Mouse (Mus musculus) midbrain, postnatal 0 days (tissue): ENCODE measurements around the gene Myo1c. TPM values are rescaled to one million over a fixed set of nuclear protein-coding genes. Genes with fewer than 3 reads are reported as not detected.

Experiments
- ATAC-seq: fragments of 200-750 bp; cut with Nextera tagmentation; 2 replicates; pipeline ENCODE4 v1.8.0; 2017; ENCODE audit warnings: moderate number of reproducible peaks, mild to moderate bottlenecking, moderate TSS enrichment, moderate library complexity; ENCODE audit not compliant: low FRiP score
- DNase-seq: peaks from one replicate; pipeline ENCODE4 v3.0.0-alpha.2; 2015; ENCODE audit warnings: low spot score
- H3K27ac ChIP-seq: fragments of 300-500 bp; sonication (generic); 2 replicates; pipeline ENCODE4 v1.5.1; 2014; ENCODE audit warnings: low read depth, mild to moderate bottlenecking, low read length, mixed read lengths
- H3K27me3 ChIP-seq: fragments of 300-500 bp; sonication (generic); 2 replicates; pipeline ENCODE4 v1.6.1; 2014; ENCODE audit warnings: low read length, control low read depth, mixed read lengths; ENCODE audit not compliant: insufficient read depth
- H3K36me3 ChIP-seq: fragments of 300-500 bp; sonication (generic); 2 replicates; pipeline ENCODE4 v1.6.1; 2014; ENCODE audit warnings: low read length, control low read depth, mixed read lengths; ENCODE audit not compliant: insufficient read depth
- H3K4me1 ChIP-seq: fragments of 300-500 bp; sonication (generic); 2 replicates; pipeline ENCODE4 v1.6.1; 2014; ENCODE audit warnings: mild to moderate bottlenecking, control low read depth, antibody characterized with exemption, low read length, mixed read lengths; ENCODE audit not compliant: insufficient read depth
- H3K4me2 ChIP-seq: fragments of 300-500 bp; sonication (generic); 2 replicates; pipeline ENCODE4 v1.6.1; 2014; ENCODE audit warnings: low read depth, mild to moderate bottlenecking, low read length, mixed read lengths; ENCODE audit not compliant: poor library complexity, severe bottlenecking
- H3K4me3 ChIP-seq: fragments of 300-500 bp; sonication (generic); 2 replicates; pipeline ENCODE4 v1.5.1; 2014; ENCODE audit warnings: low read depth, mild to moderate bottlenecking, low read length, moderate library complexity
- H3K9ac ChIP-seq: fragments of 300-500 bp; sonication (generic); replicated peaks from 2 replicates; pipeline ENCODE4 v1.6.1; 2014; ENCODE audit warnings: mild to moderate bottlenecking, low read length, moderate library complexity, mixed read lengths; ENCODE audit not compliant: poor library complexity, severe bottlenecking
- H3K9me3 ChIP-seq: fragments of 300-500 bp; sonication (generic); 2 replicates; pipeline ENCODE4 v1.6.1; 2016; ENCODE audit warnings: low read length, control low read depth
- CTCF ChIP-seq: IDR thresholded peaks from 2 replicates; pipeline ENCODE4 v1.5.1; 2016; ENCODE audit warnings: antibody characterized with exemption, mild to moderate bottlenecking
- WGBS: fragments of 180-500 bp; shearing (Covaris S2); extraction: QIAGEN DNeasy Blood & Tissue Kit; methylation state at CpG from one replicate; pipeline ENCODE4 v1.1.7; 2014; 5-methylcytosine and 5-hydroxymethylcytosine counted together
- polyA plus RNA-seq: library from polyadenylated mRNA; unstranded; fragments of >200 nt; fragmentation: Nextera tagmentation; extraction: Ambion mirVana; gene quantifications from 2 replicates; pipeline ENCODE4 v1.2.1, GENCODE M21; 2015
- total RNA-seq: library from RNA; depleted of rRNA; stranded (reverse); fragments of >200 nt; gene quantifications from 2 replicates; pipeline ENCODE4 v1.2.3, GENCODE M21; 2014

The Myo1c gene
- total and polyA plus RNA-seq, 2 experiments from 2014 or later = 7.7 to 22.8 TPM

DNA sequence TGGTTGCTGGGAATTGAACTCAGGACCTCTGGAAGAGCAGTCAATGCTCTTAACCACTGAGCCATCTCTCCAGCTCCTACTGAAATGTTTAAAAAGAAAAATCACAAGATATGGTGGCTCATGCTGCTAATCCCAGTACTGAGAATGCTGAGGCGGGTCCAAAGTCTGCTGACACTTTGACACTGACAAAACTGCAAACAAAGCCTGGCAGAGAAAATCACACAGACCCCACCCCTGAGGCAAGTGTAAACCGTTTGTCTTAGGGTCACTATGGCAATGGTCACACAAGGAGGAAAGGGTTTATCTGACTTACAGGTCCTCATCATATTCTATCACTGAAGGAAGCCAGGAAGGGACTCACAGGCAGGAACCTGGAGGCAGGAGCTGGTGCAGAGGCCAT lies 34.7 kb upstream of the Myo1c start:
- WGBS = 91% methylated on average over 2 of the region's 2 CpGs
- H3K9me3 ChIP-seq = no peaks in the 10 kb centered on the region
- ATAC-seq = no peak
- no peak overlapping the region for H3K4me2 ChIP-seq
- DNase-seq = no peak
- no peak for TF ChIP-seq CTCF
- H3K9ac ChIP-seq = no peak overlapping the region
- H3K27me3 ChIP-seq = no peaks in the 10 kb centered on the region
- no peaks in the 10 kb centered on the region for H3K4me1 ChIP-seq
- H3K4me3 ChIP-seq = no peak overlapping the region
- H3K27ac ChIP-seq = no peak overlapping the region
- H3K36me3 ChIP-seq = peaks cover 27% of the 10 kb centered on the region

DNA sequence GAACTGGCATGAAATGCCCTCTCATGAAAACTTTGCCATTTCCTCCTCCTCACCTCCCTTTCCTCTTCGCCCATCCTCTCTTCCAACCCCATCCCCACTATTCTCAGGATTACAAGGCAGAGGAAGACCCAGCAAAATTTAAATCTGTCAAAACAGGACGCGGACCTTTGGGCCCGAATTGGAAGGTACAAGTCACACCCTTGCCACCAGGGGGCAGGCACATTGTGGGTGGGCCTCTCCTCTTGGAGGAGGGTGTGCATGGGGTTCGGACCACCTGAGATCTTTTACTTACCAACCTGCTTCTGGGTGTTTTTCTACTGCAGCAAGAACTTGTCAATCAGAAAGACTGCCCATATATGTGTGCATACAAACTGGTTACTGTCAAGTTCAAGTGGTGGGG lies 31.2 kb upstream of the Myo1c start:
- Histone ChIP-seq H3K27ac (no peak overlapping the region), H3K9me3 (no peaks in the 10 kb centered on the region), H3K4me3 (no peak overlapping the region), H3K4me1 (no peaks in the 10 kb centered on the region), H3K4me2 (no peak overlapping the region), H3K27me3 (no peaks in the 10 kb centered on the region), H3K36me3 (peaks cover 30% of the 10 kb centered on the region), H3K9ac (no peak overlapping the region)
- TF ChIP-seq CTCF = peak; percentile 49
- no peak for ATAC-seq
- WGBS = 89% methylated on average over 5 of the region's 5 CpGs
- no peak for DNase-seq

DNA sequence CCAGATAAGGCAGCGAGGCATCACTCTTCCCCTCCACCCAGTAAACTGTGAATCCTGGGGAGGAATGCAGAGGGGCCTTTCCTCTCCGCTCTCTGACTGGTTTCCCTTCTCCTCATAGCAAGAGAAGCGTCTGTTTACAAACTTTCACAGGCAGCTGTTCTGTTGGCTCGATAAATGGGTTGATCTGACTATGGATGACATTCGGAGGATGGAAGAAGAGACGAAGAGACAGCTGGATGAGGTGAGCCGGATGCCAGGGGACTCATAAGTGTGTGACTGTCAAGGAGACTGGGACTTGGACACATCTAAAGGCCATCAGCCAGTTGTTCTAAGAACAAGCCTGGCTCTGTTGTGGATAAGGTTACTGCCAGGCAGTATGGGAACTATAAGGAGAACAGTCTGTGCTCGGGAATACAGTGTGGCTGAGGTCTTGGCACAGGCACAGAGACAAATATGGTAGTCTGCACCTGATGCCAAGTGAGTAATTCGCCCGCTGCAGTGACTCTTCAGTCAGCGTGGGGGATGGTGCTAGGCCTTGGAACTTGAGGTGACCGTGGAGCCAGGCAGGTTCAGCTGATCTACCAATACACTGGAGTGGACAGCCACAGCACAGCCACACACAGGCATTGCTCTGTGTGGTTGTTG lies 30.0 kb upstream of the Myo1c start:
- H3K27ac ChIP-seq = no peak overlapping the region
- DNase-seq = peak; percentile 16
- no peak for ATAC-seq
- no peaks in the 10 kb centered on the region for H3K27me3 ChIP-seq
- peaks cover 32% of the 10 kb centered on the region for H3K36me3 ChIP-seq
- H3K9ac ChIP-seq = no peak overlapping the region
- H3K4me2 ChIP-seq = no peak overlapping the region
- no peaks in the 10 kb centered on the region for H3K9me3 ChIP-seq
- 93% methylated on average over 12 of the region's 12 CpGs for WGBS
- no peak overlapping the region for H3K4me3 ChIP-seq
- no peak for TF ChIP-seq CTCF
- H3K4me1 ChIP-seq = no peaks in the 10 kb centered on the region

DNA sequence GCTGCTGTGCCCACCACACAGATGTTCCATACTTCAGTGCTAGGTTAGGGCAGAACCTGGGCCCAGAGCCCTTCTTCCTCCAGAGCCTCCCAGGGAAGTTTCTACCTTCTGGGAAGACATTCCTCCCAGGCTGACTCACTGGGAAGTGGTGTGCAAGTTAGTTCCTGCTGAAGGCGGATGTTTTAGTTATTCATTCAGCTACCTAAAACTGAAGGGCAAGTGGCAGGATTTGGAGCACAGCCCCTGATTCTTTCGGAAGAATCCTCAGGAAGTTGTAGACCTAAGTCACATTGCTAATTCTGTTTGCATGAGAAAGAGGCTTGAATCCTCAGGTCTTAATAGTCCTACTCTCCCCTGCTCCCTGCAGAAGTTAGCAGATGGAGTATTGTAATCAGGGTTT lies 28.9 kb upstream of the Myo1c start:
- no peak for ATAC-seq
- no peak for DNase-seq

DNA sequence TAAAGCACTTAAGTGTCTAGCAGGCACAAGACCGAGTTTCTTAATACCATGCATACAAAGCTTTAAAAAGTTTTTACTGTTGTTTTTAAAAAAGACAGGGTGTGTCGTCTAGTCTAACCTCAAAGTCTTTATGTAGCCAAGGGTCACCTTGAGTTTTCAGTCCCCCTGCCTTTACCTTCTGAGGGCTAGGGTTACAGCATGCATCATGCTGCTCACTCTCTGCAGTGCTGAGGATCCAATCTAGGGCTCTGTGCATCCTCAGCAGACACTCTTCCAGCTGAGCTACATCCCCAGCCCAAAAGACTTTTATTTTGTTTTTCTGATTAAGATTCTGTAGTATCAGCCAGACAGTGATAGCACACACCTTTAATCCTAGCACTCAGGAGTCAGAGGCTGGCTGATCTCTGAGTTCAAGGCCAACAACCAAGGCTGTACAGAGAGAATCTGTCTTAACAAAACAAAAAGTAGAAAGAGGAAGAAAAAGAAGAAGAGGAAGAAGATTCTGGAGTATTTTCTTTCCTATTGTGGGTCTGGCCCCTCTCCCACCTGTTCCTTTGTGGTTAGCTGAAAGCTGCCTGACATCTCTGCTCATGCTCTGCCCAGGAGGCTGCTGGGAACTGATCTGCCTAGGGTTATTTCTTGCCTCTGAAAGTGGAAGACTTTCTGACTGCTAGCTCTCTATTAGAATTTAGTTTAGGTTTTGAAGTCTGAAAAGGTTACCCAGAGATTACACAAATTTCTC lies 27.5 kb upstream of the Myo1c start:
- no peak for TF ChIP-seq CTCF
- no peak overlapping the region for H3K4me3 ChIP-seq
- no peaks in the 10 kb centered on the region for H3K27me3 ChIP-seq
- H3K4me1 ChIP-seq = no peaks in the 10 kb centered on the region
- no peak overlapping the region for H3K4me2 ChIP-seq
- H3K36me3 ChIP-seq = peaks cover 52% of the 10 kb centered on the region
- DNase-seq (no peak), ATAC-seq (no peak)
- H3K27ac ChIP-seq = no peak overlapping the region
- no peak overlapping the region for H3K9ac ChIP-seq
- 89% methylated on average over 2 of the region's 2 CpGs for WGBS
- H3K9me3 ChIP-seq = no peaks in the 10 kb centered on the region

More for the DNA sequence above, 28.9 kb upstream of the Myo1c start:
- 88% methylated on average over 2 of the region's 2 CpGs for WGBS
- H3K4me1 ChIP-seq = no peaks in the 10 kb centered on the region
- no peak overlapping the region for H3K9ac ChIP-seq
- H3K27ac ChIP-seq = no peak overlapping the region
- peaks cover 41% of the 10 kb centered on the region for H3K36me3 ChIP-seq
- TF ChIP-seq CTCF = no peak
- no peaks in the 10 kb centered on the region for H3K9me3 ChIP-seq
- no peak overlapping the region for H3K4me3 ChIP-seq
- no peak overlapping the region for H3K4me2 ChIP-seq
- no peaks in the 10 kb centered on the region for H3K27me3 ChIP-seq

DNA sequence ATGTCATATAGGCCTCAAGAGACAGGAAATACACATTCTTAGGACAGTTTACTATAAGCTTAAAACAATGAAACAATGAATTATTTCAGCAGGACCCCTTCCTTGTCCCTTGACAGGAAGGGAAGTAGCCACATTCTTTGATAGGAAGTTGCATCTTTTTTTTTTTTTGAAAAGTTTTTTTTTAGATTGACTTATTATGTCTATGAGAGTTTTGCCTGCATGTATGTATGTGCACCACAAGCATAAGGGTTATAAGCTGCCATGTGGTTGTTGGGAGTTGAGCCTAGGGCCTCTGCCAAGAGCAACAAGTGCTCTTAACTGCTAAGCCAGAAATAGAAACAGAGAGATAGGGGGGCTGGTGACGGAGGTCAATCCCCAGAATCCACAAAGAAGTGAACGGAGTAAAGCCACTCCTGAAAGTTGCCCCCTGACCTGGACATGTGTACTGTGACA lies 26.2 kb upstream of the Myo1c start:
- H3K27me3 ChIP-seq = no peaks in the 10 kb centered on the region
- DNase-seq (no peak), ATAC-seq (no peak)
- H3K4me3 ChIP-seq = no peak overlapping the region
- no peaks in the 10 kb centered on the region for H3K9me3 ChIP-seq
- H3K27ac ChIP-seq = no peak overlapping the region
- H3K4me1 ChIP-seq = no peaks in the 10 kb centered on the region
- WGBS = 85% methylated on average over 2 of the region's 2 CpGs
- no peak for TF ChIP-seq CTCF
- no peak overlapping the region for H3K9ac ChIP-seq
- H3K36me3 ChIP-seq = peaks cover 58% of the 10 kb centered on the region
- no peak overlapping the region for H3K4me2 ChIP-seq
